Mouse (Mus musculus) neural tube, embryonic 14.5 days (tissue): ENCODE data around the gene Dnmt1. TPM values are rescaled to one million over a fixed set of nuclear protein-coding genes. Genes with fewer than 3 reads are reported as not detected.

Experiments
- ATAC-seq: fragments of 200-750 bp; cut with Nextera tagmentation; 2 replicates; pipeline ENCODE4 v1.8.0; 2017; ENCODE audit warnings: low read depth, mild to moderate bottlenecking, moderate TSS enrichment, moderate library complexity
- H3K27ac ChIP-seq: fragments of 300-500 bp; sonication (generic); 2 replicates; pipeline ENCODE4 v1.5.1; 2014; ENCODE audit warnings: low read depth, mild to moderate bottlenecking, control low read depth, low read length, moderate library complexity, mixed read lengths
- H3K27me3 ChIP-seq: fragments of 300-500 bp; sonication (generic); 2 replicates; pipeline ENCODE4 v1.6.1; 2014; ENCODE audit warnings: low read length; ENCODE audit not compliant: control insufficient read depth, insufficient read depth
- H3K36me3 ChIP-seq: fragments of 300-500 bp; sonication (generic); 2 replicates; pipeline ENCODE4 v1.6.1; 2014; ENCODE audit warnings: low read length, mixed read lengths; ENCODE audit not compliant: control insufficient read depth, insufficient read depth
- H3K4me1 ChIP-seq: fragments of 300-500 bp; sonication (generic); 2 replicates; pipeline ENCODE4 v1.6.1; 2014; ENCODE audit warnings: low read length; ENCODE audit not compliant: control insufficient read depth, insufficient read depth
- H3K4me2 ChIP-seq: fragments of 300-500 bp; sonication (generic); 2 replicates; pipeline ENCODE4 v1.6.1; 2014; ENCODE audit warnings: mild to moderate bottlenecking, low read depth, low read length, control low read depth
- H3K4me3 ChIP-seq: fragments of 300-500 bp; sonication (generic); 2 replicates; pipeline ENCODE4 v1.5.1; 2014; ENCODE audit warnings: low read depth, low read length, control low read depth, mixed read lengths
- H3K9ac ChIP-seq: fragments of 300-500 bp; sonication (generic); replicated peaks from 2 replicates; pipeline ENCODE4 v1.6.1; 2014; ENCODE audit warnings: low read depth, mild to moderate bottlenecking, control low read depth, low read length, mixed read lengths
- H3K9me3 ChIP-seq: fragments of 300-500 bp; sonication (generic); 2 replicates; pipeline ENCODE4 v1.6.1; 2016; ENCODE audit warnings: low read length; ENCODE audit not compliant: control insufficient read depth
- WGBS: fragments of 180-500 bp; shearing (Covaris S2); extraction: QIAGEN DNeasy Blood & Tissue Kit; methylation state at CpG from one replicate; pipeline ENCODE4 v1.1.7; 2014; 5-methylcytosine and 5-hydroxymethylcytosine counted together
- polyA plus RNA-seq: library from polyadenylated mRNA; unstranded; fragments of >200 nt; fragmentation: Nextera tagmentation; extraction: Ambion mirVana; gene quantifications from 2 replicates; pipeline ENCODE4 v1.2.1, GENCODE M21; 2014

Gene Dnmt1
- polyA plus RNA-seq, 1 experiment from 2014 or later: 41.1 TPM

DNA sequence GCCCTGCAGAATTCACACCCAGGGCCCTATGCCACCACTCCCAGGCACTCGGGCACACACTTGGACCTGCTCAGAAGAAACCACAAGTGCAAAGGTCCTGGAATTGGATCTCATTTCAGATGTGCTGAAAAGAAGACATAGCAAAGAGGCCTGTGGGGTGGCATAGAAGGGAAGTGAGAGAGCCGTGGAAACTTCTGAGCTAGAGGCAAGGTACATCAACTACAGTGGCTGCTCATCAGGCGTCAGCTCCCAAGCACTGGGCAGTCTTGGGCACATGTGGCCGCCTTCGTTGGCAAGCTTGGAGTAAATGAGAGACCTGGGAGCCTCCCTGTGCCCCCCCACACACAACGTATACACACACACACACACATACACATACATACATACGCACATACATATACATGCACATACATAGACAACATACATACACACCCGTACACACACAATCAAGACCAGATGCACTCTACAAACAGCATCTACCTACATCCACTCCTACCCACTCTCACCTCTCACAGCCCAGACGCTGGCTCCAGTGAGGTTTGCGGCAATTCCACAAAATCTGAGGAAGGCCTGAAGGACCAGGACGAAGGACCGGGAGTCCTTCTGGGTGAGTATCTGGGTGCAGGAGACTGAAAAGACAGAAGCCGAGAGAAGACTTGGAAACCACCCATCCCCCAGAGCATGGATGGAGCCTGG lies 80.4 kb downstream of the Dnmt1 start, which contains the start of gene Angptl6:
Gene Angptl6 (minus strand): TSS at position 631 of the 696 bp plus-strand sequence.
- no peaks in the 10 kb centered on the region; the same call in 1 of the 2 replicates for H3K4me1 ChIP-seq
- H3K36me3 ChIP-seq: no peaks in the 10 kb centered on the region
- H3K4me3 ChIP-seq: peak within 1 kb of the TSS; percentile 38
- no peaks in the 10 kb centered on the region for H3K27me3 ChIP-seq
- no peaks in the 10 kb centered on the region for H3K9me3 ChIP-seq
- 96% methylated on average over 13 of the region's 13 CpGs for WGBS
- peak within 1 kb of the TSS; percentile 63 for H3K9ac ChIP-seq
- no peak for ATAC-seq
- peak within 1 kb of the TSS; percentile 92 for H3K27ac ChIP-seq
- peak within 1 kb of the TSS; percentile 54 for H3K4me2 ChIP-seq

DNA sequence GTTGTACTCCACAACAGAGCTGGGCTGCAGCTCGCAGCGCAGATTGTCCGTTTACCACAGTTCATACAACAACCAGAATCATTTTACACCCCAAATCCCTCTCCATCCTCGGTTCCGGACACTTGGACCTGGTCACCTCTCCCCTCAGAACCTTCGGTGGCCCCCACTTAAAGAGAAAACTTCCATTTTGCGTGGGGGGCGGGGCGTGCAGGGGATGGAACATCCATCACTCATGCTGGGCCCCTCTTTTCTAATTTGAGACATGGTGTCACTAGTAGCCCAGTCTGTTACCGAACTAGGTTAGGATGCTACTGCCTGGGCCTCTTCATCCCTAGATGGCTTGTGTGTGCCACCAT lies 81.0 kb downstream of the Dnmt1 start:
- Histone ChIP-seq H3K36me3 (no peaks in the 10 kb centered on the region), H3K4me2 (peak overlapping the region; percentile 54), H3K27ac (peak overlapping the region; percentile 92), H3K9me3 (no peaks in the 10 kb centered on the region), H3K4me1 (no peaks in the 10 kb centered on the region; the same call in 1 of the 2 replicates), H3K27me3 (no peaks in the 10 kb centered on the region), H3K9ac (peak overlapping the region; percentile 63), H3K4me3 (peak overlapping the region; percentile 38)
- WGBS: 16% methylated on average over 10 of the region's 10 CpGs
- ATAC-seq: peak; percentile 13

DNA sequence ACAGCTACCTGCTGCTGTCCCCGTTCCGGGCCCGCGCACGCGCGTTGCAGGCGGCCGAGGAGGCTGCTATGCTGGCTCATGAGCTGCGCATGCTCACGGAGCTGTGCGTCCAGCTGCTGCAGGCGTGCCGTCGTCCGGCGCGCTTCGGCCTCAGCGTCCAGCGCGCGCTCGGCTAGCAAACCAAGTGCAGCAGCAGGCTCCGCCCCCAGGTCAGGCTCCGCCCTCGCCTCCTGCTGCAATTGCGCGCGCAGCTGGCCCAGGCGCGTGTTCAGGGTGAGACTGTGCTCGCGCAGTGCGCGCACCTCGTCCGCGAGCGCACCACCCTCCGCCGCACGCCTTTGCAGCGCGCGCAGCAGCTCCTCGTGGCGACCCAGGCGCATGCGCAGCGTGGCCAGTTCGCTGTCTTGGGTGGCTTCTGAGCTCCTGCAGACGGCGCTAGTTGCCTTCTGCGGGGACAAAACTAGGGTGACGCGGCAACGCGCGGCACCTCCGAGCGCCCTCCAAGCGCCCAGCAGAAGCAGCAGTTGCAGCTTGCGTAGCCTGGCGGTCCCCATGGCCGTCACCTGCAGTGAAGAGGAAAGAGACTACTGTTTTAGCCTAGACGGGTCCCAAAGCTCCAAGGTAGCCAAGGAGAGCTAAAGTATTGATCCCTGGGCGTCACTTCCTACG lies 81.5 kb downstream of the Dnmt1 start:
- no peaks in the 10 kb centered on the region for H3K36me3 ChIP-seq
- peak overlapping the region; percentile 38 for H3K4me3 ChIP-seq
- peak overlapping the region; percentile 92 for H3K27ac ChIP-seq
- no peaks in the 10 kb centered on the region; the same call in 1 of the 2 replicates for H3K4me1 ChIP-seq
- H3K9me3 ChIP-seq: no peaks in the 10 kb centered on the region
- no peaks in the 10 kb centered on the region for H3K27me3 ChIP-seq
- peak overlapping the region; percentile 54 for H3K4me2 ChIP-seq
- H3K9ac ChIP-seq: peak overlapping the region; percentile 63
- 0% methylated on average over 69 of the region's 69 CpGs for WGBS
- ATAC-seq: peak; percentile 93

DNA sequence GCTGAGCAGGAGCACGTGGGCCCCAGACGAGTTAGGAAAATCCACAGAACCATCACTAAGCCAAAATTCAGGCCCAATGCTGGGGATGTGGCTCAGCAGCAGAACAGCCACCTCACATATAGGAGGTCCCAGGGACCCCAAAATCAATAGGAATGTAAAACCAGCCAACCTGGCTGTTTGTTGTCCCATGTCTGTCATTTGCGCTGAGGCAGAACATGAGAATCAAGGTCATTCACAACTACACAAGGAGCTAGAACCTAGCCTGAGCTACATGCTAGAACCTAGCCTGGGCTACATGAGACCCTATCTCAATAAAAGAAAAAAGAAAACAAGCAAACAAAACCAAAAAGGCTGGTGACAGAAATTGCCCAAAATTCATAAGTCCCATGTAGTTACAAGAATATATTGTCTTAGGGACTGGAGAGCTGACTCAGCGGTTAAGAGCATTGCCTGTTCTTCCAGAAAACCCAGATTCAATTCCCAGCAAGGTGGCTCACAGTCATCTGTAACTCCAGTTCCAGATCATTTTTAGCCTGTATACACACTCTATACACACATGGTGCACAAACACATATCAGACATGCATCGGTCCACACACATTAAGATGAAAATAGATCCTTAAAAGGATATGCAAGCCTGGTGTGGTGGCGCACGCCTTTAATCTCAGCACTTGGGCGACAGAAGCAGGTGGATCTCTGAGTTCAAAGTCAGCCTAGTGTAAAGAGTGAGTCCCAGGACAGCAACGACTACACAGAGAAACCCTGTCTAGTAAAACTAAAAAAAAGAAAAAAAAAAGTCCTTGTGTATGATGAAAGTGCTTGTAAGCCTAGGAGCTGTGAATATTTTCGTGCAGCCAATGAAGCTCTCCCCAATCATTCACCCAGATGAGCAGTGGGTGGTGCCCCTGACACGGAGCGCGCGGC lies 82.3 kb downstream of the Dnmt1 start:
- H3K9me3 ChIP-seq: no peaks in the 10 kb centered on the region
- no peak; the same call in 1 of the 2 replicates for ATAC-seq

DNA sequence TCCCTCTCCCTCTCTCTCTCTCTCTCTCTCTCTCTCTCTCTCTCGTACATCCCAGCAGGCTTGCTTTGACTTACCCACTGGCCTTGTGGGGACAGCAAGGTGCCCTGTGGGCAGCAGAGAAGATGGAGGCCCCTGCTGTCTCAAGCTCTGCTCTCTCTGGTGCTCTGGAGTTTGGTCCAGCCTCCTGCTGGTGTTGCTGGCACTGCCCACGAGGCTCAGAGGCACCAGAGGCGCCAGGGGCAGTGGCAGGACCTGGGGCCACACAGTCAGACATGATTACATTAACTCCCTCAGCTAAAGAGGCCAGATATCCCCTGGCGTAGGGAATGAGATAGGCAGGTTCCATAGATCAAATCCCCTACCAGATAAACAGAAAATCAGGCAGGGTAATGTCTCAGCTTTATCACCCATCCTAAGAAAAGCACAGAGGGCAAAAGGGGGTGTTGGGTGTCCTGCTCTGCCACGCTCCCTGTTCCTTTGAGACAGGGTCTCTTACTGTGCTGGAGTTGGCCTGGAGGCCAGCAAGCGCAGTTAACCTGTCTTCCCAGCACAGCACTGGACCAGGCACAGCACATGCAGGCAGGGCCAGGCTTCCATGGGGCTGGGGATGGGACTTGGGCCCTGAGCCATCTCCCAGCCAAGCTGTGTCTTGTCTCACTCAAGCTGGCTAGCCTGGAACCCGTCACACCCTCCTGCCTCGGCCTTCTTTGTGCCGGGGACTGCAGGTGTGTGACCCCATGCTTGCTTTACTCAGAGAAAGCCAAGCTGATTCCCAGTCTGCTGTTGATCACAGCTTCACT lies 83.2 kb downstream of the Dnmt1 start:
- Histone ChIP-seq H3K9me3 (no peaks in the 10 kb centered on the region), H3K36me3 (no peaks in the 10 kb centered on the region), H3K27me3 (no peaks in the 10 kb centered on the region), H3K9ac (no peak overlapping the region), H3K4me2 (no peak overlapping the region), H3K27ac (no peak overlapping the region), H3K4me1 (no peaks in the 10 kb centered on the region; the same call in 1 of the 2 replicates), H3K4me3 (no peak overlapping the region)
- no peak for ATAC-seq
- 76% methylated on average over 9 of the region's 9 CpGs for WGBS

More for the DNA sequence above, 82.3 kb downstream of the Dnmt1 start:
- no peaks in the 10 kb centered on the region; the same call in 1 of the 2 replicates for H3K4me1 ChIP-seq
- peak overlapping the region; percentile 46; the same call in 1 of the 2 replicates for H3K9ac ChIP-seq
- H3K4me2 ChIP-seq: peak overlapping the region; percentile 42
- H3K4me3 ChIP-seq: peak overlapping the region; percentile 38
- no peak overlapping the region for H3K27ac ChIP-seq
- WGBS: 35% methylated on average over 14 of the region's 14 CpGs
- H3K27me3 ChIP-seq: no peaks in the 10 kb centered on the region
- H3K36me3 ChIP-seq: no peaks in the 10 kb centered on the region

DNA sequence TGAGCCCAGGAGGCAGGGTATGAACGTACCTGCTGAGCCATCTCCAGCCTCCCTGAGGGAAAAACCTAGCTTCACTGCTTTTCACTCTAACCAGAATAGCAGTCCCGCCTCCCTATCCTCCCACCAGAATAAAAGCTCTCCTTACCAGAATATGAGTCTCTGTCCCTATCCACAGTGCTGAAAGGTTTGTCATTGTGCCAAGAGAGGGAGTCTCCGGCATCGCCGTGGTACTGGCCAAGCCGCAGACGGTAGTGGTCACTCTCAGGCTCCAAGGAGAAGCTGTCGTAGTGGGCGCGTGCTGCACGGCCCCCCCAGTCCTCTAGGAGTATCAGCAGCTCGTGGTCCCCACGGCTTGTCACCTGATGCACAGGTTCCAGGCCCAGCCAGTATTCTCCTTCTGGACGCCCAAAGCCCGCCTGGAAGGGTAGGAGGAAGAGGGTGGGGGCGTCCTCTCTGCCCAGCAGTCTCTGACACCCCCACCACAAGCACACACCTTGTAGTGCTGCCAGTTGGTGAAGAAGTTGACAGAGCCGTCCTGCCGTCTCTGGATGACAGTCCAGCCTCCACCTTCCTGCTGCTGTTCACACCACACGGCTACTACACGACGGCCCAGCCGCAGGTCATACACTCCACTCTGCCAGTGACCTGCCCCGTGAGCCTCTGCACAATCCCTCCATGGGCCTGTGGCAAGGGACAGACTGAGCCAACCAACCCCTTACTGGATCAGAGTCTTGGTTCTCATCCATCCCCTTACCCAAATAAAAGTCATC lies 84.5 kb downstream of the Dnmt1 start:
- Histone ChIP-seq H3K4me3 (no peak overlapping the region), H3K9ac (no peak overlapping the region), H3K4me2 (no peak overlapping the region), H3K27me3 (peaks cover 3% of the 10 kb centered on the region), H3K27ac (no peak overlapping the region), H3K4me1 (no peaks in the 10 kb centered on the region; the same call in 1 of the 2 replicates), H3K36me3 (no peaks in the 10 kb centered on the region), H3K9me3 (no peaks in the 10 kb centered on the region)
- no peak for ATAC-seq
- WGBS: 68% methylated on average over 23 of the region's 23 CpGs

DNA sequence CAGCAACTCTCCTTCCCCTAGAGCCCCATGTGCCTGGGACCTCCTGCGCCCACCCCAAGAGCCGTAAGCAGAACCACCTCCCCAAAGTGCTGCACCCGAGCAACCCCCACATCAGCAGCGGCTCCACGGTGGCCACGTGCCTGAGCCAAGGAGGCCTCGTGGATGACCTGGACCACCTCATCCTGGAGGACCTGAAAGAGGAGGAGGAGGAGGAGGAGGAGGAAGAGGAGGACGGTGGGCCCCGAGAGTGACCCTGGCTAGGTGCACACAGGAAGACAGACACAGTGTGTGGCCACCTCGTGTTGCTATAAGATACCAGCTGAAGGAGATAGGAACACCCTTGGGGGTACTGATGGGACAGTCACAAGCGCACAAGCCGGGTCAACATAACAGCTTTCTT lies 86.2 kb downstream of the Dnmt1 start:
- no peak overlapping the region for H3K9ac ChIP-seq
- no peak overlapping the region for H3K27ac ChIP-seq
- H3K27me3 ChIP-seq: peaks cover 20% of the 10 kb centered on the region
- H3K36me3 ChIP-seq: no peaks in the 10 kb centered on the region
- H3K4me3 ChIP-seq: no peak overlapping the region
- WGBS: 91% methylated on average over 12 of the region's 12 CpGs
- no peak overlapping the region for H3K4me2 ChIP-seq
- H3K4me1 ChIP-seq: no peaks in the 10 kb centered on the region; the same call in 1 of the 2 replicates
- ATAC-seq: no peak
- H3K9me3 ChIP-seq: no peaks in the 10 kb centered on the region

DNA sequence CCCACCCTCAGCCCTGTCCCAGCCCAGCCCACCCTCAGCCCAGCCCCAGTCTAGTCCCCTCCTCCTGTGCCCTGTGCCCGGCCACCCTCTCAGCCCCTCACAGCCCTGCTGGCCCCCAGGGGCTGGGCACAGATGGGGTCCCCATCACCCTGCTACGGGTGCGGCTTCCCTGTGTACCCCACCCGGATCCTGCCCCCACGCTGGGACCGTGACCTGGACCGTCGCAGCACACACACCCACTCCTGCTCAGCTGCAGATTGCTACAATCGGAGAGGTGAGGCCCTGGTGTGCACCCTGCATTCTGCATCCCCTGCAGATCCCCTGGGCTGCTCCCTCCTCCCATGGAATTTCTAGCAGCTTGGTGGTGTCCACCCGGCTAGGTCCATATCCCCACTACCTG lies 86.7 kb downstream of the Dnmt1 start:
- H3K27ac ChIP-seq: no peak overlapping the region
- peaks cover 23% of the 10 kb centered on the region for H3K27me3 ChIP-seq
- H3K9ac ChIP-seq: no peak overlapping the region
- H3K4me3 ChIP-seq: no peak overlapping the region
- H3K4me2 ChIP-seq: no peak overlapping the region
- H3K36me3 ChIP-seq: no peaks in the 10 kb centered on the region
- H3K9me3 ChIP-seq: no peaks in the 10 kb centered on the region
- H3K4me1 ChIP-seq: no peaks in the 10 kb centered on the region; the same call in 1 of the 2 replicates
- ATAC-seq: no peak
- WGBS: 91% methylated on average over 9 of the region's 10 CpGs
